Mouse (Mus musculus) brain, embryonic 14.5 days (tissue): ENCODE measurements around the gene Gbp3.

Experiments used
- CTCF ChIP-seq: fragments of 200-500 bp; IDR thresholded peaks from 2 replicates; pipeline ENCODE4 v1.5.1; 2012; ENCODE audit warnings: inconsistent platforms, mild to moderate bottlenecking, moderate library complexity, borderline replicate concordance; ENCODE audit not compliant: insufficient read depth, insufficient read length; ENCODE audit errors: extremely low read depth
- POLR2A ChIP-seq: fragments of 200-500 bp; IDR thresholded peaks from 2 replicates; pipeline ENCODE4 v1.6.1; 2012; ENCODE audit warnings: mild to moderate bottlenecking, inconsistent platforms, borderline replicate concordance; ENCODE audit not compliant: poor library complexity, insufficient read depth, insufficient read length, severe bottlenecking; ENCODE audit errors: extremely low read depth

GRCm38 (mm10) chr3:142531595-142531994 is 28.2 kb upstream of the Gbp3 start:
- TF ChIP-seq CTCF (no peak), POLR2A (no peak)
